ENCODE assay signal across 7 mouse cellular contexts in genomic region chr1:170549059-170549458, GRCm38 (mm10). TPM values are rescaled to one million over a fixed set of nuclear protein-coding genes. Genes with fewer than 3 reads are reported as not detected.
A peak's percentile ranks its signal among the peaks of the same experiment; 100 is the strongest.
DNase-seq lines count a peak whose midpoint lies in the region; ATAC-seq and TF ChIP-seq lines count a peak whose summit lies in the region.

No protein-coding gene starts in this region.

- ATAC-seq in liver, embryonic 12.5 days, result no peak

- no peaks in the 10 kb centered on the region for H3K9me3 ChIP-seq in liver, embryonic 12.5 days (replicated peaks)

- DNase-seq in liver, adult 2 months (ENCODE audit: extremely low read depth, low read depth, low spot score), result peak; percentile 67
- peak; percentile 77 to 86 for DNase-seq in cerebellum, postnatal 14 days
- DNase-seq in gastrocnemius, postnatal 25 days, result peak; percentile 13
- DNase-seq in lung, adult 18-20 months, result peak; percentile 70 to 87
- DNase-seq in natural killer cell, adult 2 months (ENCODE audit: low spot score in 2 of 2), result no peak
- DNase-seq in thymus, postnatal 10 days (ENCODE audit: low spot score in 2 of 2), result no peak

- peaks cover 7% of the 10 kb centered on the region; the same call in 1 of the 2 replicates for H3K79me2 ChIP-seq in liver, adult 2 months (ENCODE audit: control insufficient read depth, insufficient read depth, low read length)

- no peak overlapping the region for H3K27ac ChIP-seq in liver, adult 2 months (replicated peaks; ENCODE audit: insufficient read depth, low read depth, low read length)
- H3K27ac ChIP-seq in liver, embryonic 12.5 days, result no peak overlapping the region

- H3K4me2 ChIP-seq in liver, embryonic 12.5 days, result no peak overlapping the region

- no peak for TF ChIP-seq POLR2A in liver, adult 2 months (IDR thresholded peaks at IDR 0.05; ENCODE audit: extremely low read depth, insufficient read depth, low read length)

- no peak overlapping the region for H3K4me3 ChIP-seq in liver, adult 2 months (ENCODE audit: insufficient read depth, low read depth, low read length)
- H3K4me3 ChIP-seq in liver, embryonic 12.5 days, result no peak overlapping the region

- no peak for TF ChIP-seq CTCF in liver, adult 2 months (IDR thresholded peaks at IDR 0.05; ENCODE audit: low read depth, low read length)

- H3K27me3 ChIP-seq in liver, adult 2 months (ENCODE audit: control insufficient read depth, insufficient read depth, low read length), result no peaks in the 10 kb centered on the region
- H3K27me3 ChIP-seq in liver, embryonic 12.5 days (replicated peaks), result no peaks in the 10 kb centered on the region

- no peak overlapping the region for H3K9ac ChIP-seq in liver, adult 2 months (ENCODE audit: low read depth, low read length)
- H3K9ac ChIP-seq in liver, embryonic 12.5 days, result no peak overlapping the region

- H3K4me1 ChIP-seq in liver, adult 2 months (ENCODE audit: control insufficient read depth, insufficient read depth, low read length), result no peaks in the 10 kb centered on the region
- peaks cover 7% of the 10 kb centered on the region; the same call in 1 of the 2 replicates for H3K4me1 ChIP-seq in liver, embryonic 12.5 days

- H3K36me3 ChIP-seq in liver, adult 2 months (ENCODE audit: control insufficient read depth, insufficient read depth, low read length), result no peaks in the 10 kb centered on the region
- no peaks in the 10 kb centered on the region for H3K36me3 ChIP-seq in liver, embryonic 12.5 days

- 30% methylated on average over 9 of the region's 9 CpGs for WGBS in liver, adult 2 months
- 67% methylated on average over 9 of the region's 9 CpGs for WGBS in liver, embryonic 12.5 days (ENCODE audit: insufficient replicate concordance)

RNA-seq across cellular contexts. Expression of gene Nos1ap, which starts 40.6 kb away (rescaled TPM):
- 1.8 and 3.2 TPM in 2 replicates for total RNA-seq in liver, adult 2 months (2014; rRNA removed)
- 3.1 and 6.7 TPM in 2 replicates for polyA plus RNA-seq in liver, adult 2 months (2012; rRNA removed)
- 6.2 and 6.4 TPM in 2 replicates for polyA plus RNA-seq in liver, embryonic 12.5 days (2016; fragmentation: Nextera tagmentation; extraction: Ambion mirVana)
- 1 to 10 TPM; 1.4 to 1.7 TPM for total RNA-seq in gastrocnemius, postnatal 25 days (2021)

Comparison
In these comparisons a context has a peak if more than half of its experiments do, and no peak if none do; other contexts are left out.
1. DNase-seq: peak in liver, adult 2 months (single experiment), cerebellum, postnatal 14 days (2 of 2), gastrocnemius, postnatal 25 days (single experiment) and lung, adult 18-20 months (2 of 2); none in natural killer cell, adult 2 months (0 of 2) and thymus, postnatal 10 days (0 of 2).